In genomic region chr14:48525055-48525454, GRCm38 (mm10) we compare ENCODE assay signal across 29 mouse cellular contexts.
DNase-seq lines count a peak whose midpoint lies in the region; ATAC-seq and TF ChIP-seq lines count a peak whose summit lies in the region.
"Had no signal": no experiment of that assay in that cellular context is flagged by ENCODE, and none has a peak within 500 bp of the region (broad histone marks: within the 10 kb centered on the region; RNA-seq: fewer than 3 reads in every experiment).

No protein-coding gene starts in this region.

- no peaks in the 10 kb centered on the region for H3K4me1 ChIP-seq in kidney, embryonic 15.5 days
- H3K4me1 ChIP-seq in kidney, postnatal 0 days (replicated peaks; ENCODE audit: insufficient read depth, low read length): no peaks in the 10 kb centered on the region
- H3K4me1 ChIP-seq in embryonic facial prominence, embryonic 14.5 days (ENCODE audit: control insufficient read depth, insufficient read depth, low read length): no peaks in the 10 kb centered on the region
- H3K4me1 ChIP-seq: embryonic facial prominence, embryonic 12.5 days had no signal

- H3K4me2 ChIP-seq in kidney, embryonic 15.5 days: no peak overlapping the region
- no peak overlapping the region for H3K4me2 ChIP-seq in kidney, postnatal 0 days (ENCODE audit: low read length)
- H3K4me2 ChIP-seq in embryonic facial prominence, embryonic 14.5 days (ENCODE audit: low read depth, low read length): no peak overlapping the region
- H3K4me2 ChIP-seq: embryonic facial prominence, embryonic 12.5 days; embryonic facial prominence, embryonic 15.5 days; forebrain, embryonic 12.5 days had no signal

- no peaks in the 10 kb centered on the region for H3K36me3 ChIP-seq in kidney, embryonic 15.5 days
- no peaks in the 10 kb centered on the region for H3K36me3 ChIP-seq in kidney, postnatal 0 days (ENCODE audit: insufficient read depth, low read length)
- H3K36me3 ChIP-seq in embryonic facial prominence, embryonic 14.5 days (ENCODE audit: control insufficient read depth, insufficient read depth, low read length): no peaks in the 10 kb centered on the region
- H3K36me3 ChIP-seq: embryonic facial prominence, embryonic 12.5 days; embryonic facial prominence, embryonic 15.5 days; forebrain, embryonic 10.5 days; forebrain, embryonic 12.5 days; G1E had no signal

- no peak overlapping the region for H3K27ac ChIP-seq in kidney, embryonic 15.5 days
- no peak overlapping the region for H3K27ac ChIP-seq in kidney, postnatal 0 days
- no peak overlapping the region for H3K27ac ChIP-seq in embryonic facial prominence, embryonic 14.5 days (replicated peaks; ENCODE audit: low read depth, low read length)
- H3K27ac ChIP-seq: embryonic facial prominence, embryonic 12.5 days; embryonic facial prominence, embryonic 15.5 days; forebrain, embryonic 10.5 days; forebrain, embryonic 12.5 days had no signal

- H3K9ac ChIP-seq in kidney, embryonic 15.5 days: no peak overlapping the region
- H3K9ac ChIP-seq in kidney, postnatal 0 days (ENCODE audit: low read depth, low read length): no peak overlapping the region
- no peak overlapping the region for H3K9ac ChIP-seq in embryonic facial prominence, embryonic 14.5 days (ENCODE audit: low read depth, low read length)
- H3K9ac ChIP-seq: embryonic facial prominence, embryonic 12.5 days; embryonic facial prominence, embryonic 15.5 days; forebrain, embryonic 12.5 days had no signal

- H3K9me3 ChIP-seq in kidney, embryonic 15.5 days (replicated peaks): no peaks in the 10 kb centered on the region
- no peaks in the 10 kb centered on the region for H3K9me3 ChIP-seq in kidney, postnatal 0 days (replicated peaks; ENCODE audit: low read length)
- H3K9me3 ChIP-seq in embryonic facial prominence, embryonic 14.5 days (ENCODE audit: control insufficient read depth, low read length): no peaks in the 10 kb centered on the region
- H3K9me3 ChIP-seq: embryonic facial prominence, embryonic 12.5 days; embryonic facial prominence, embryonic 15.5 days; forebrain, embryonic 10.5 days; forebrain, embryonic 12.5 days; G1E had no signal

- no peak overlapping the region for H3K4me3 ChIP-seq in kidney, embryonic 15.5 days (replicated peaks)
- H3K4me3 ChIP-seq in kidney, postnatal 0 days (replicated peaks; ENCODE audit: low read depth, low read length): no peak overlapping the region
- no peak overlapping the region for H3K4me3 ChIP-seq in embryonic facial prominence, embryonic 14.5 days (ENCODE audit: low read depth, low read length)
- H3K4me3 ChIP-seq: embryonic facial prominence, embryonic 12.5 days; embryonic facial prominence, embryonic 15.5 days; erythroblast, embryonic 14.5 days; forebrain, embryonic 10.5 days; forebrain, embryonic 12.5 days had no signal

- peak; percentile 60; the same call in 1 of the 2 replicates for ATAC-seq in kidney, embryonic 15.5 days (replicated peaks; ENCODE audit: low FRiP score)
- no peak for ATAC-seq in kidney, postnatal 0 days (replicated peaks; ENCODE audit: low FRiP score, low read depth)
- peak; percentile 75; the same call in 1 of the 2 replicates for ATAC-seq in embryonic facial prominence, embryonic 14.5 days (ENCODE audit: low read depth)
- ATAC-seq: activated CD4-positive, CD25-positive, alpha-beta regulatory T cell, adult 4 months; CD4-positive, CD25-positive, alpha-beta regulatory T cell, adult 4 months; forebrain, embryonic 14.5 days; forebrain, embryonic 16.5 days; Patski had no signal

- peak; percentile 78 for DNase-seq in heart, adult 11 months
- DNase-seq in heart, adult 8-10 months (ENCODE audit: low spot score): no peak
- no peak for DNase-seq in kidney, adult 8-10 months
- peak; percentile 16 for DNase-seq in kidney, postnatal 0 days (ENCODE audit: low spot score)
- DNase-seq in kidney, adult 18-20 months: no peak
- peak; percentile 56 for DNase-seq in embryonic facial prominence, embryonic 14.5 days (ENCODE audit: low spot score)
- no peak for DNase-seq in ovary, adult 18-20 months (ENCODE audit: low spot score)
- DNase-seq: adrenal gland, adult 8-10 months; adrenal gland, postnatal 14 days; adrenal gland, postnatal 36 days; B cell, adult 2 months; cerebellum, adult 11-12 months; cerebellum, adult 2 months; cerebellum, adult 9-10 months; cerebellum, postnatal 10 days; cerebellum, postnatal 25 days had no signal

- H3K27me3 ChIP-seq in kidney, embryonic 15.5 days: peaks cover 20% of the 10 kb centered on the region
- no peaks in the 10 kb centered on the region for H3K27me3 ChIP-seq in kidney, postnatal 0 days (ENCODE audit: insufficient read depth, low read length)
- H3K27me3 ChIP-seq in embryonic facial prominence, embryonic 14.5 days (replicated peaks; ENCODE audit: control insufficient read depth, insufficient read depth, low read length): no peaks in the 10 kb centered on the region
- H3K27me3 ChIP-seq: CH12.LX; embryonic facial prominence, embryonic 15.5 days had no signal

- no peak for TF ChIP-seq CTCF in kidney, postnatal 0 days (IDR thresholded peaks at IDR 0.05; ENCODE audit: low read depth)

- 30% methylated on average over 6 of the region's 6 CpGs for WGBS in kidney, embryonic 15.5 days
- WGBS in kidney, postnatal 0 days: 26% methylated on average over 6 of the region's 6 CpGs
- WGBS in embryonic facial prominence, embryonic 14.5 days: 47% methylated on average over 6 of the region's 6 CpGs

Comparison
In these comparisons a context has a peak if more than half of its experiments do, and no peak if none do; other contexts are left out.
1. DNase-seq: peak in heart, adult 11 months (single experiment), kidney, postnatal 0 days (single experiment) and embryonic facial prominence, embryonic 14.5 days (single experiment); none in heart, adult 8-10 months (single experiment), kidney, adult 8-10 months (0 of 2), kidney, adult 18-20 months (single experiment) and ovary, adult 18-20 months (single experiment).